Mouse (Mus musculus) limb, embryonic 12.5 days (tissue): Measurements from ENCODE around the gene Ddx24. TPM values are rescaled to one million over a fixed set of nuclear protein-coding genes. Genes with fewer than 3 reads are reported as not detected.

ENCODE experiments used
- ATAC-seq: fragments of 200-750 bp; cut with Nextera tagmentation; 2 replicates; pipeline ENCODE4 v1.8.0; 2017; ENCODE audit warnings: low read depth, moderate TSS enrichment; ENCODE audit not compliant: insufficient number of reproducible peaks, insufficient read depth, low FRiP score, low TSS enrichment
- H3K27ac ChIP-seq: fragments of 300-500 bp; sonication (generic); 2 replicates; pipeline ENCODE4 v1.5.1; 2016; ENCODE audit warnings: mild to moderate bottlenecking, moderate library complexity
- H3K27me3 ChIP-seq: fragments of 300-500 bp; sonication (generic); 2 replicates; pipeline ENCODE4 v1.6.1; 2016; ENCODE audit warnings: mild to moderate bottlenecking, moderate library complexity
- H3K36me3 ChIP-seq: fragments of 300-500 bp; sonication (generic); 2 replicates; pipeline ENCODE4 v1.6.1; 2016; ENCODE audit warnings: mild to moderate bottlenecking, moderate library complexity
- H3K4me1 ChIP-seq: fragments of 300-500 bp; sonication (generic); replicated peaks from 2 replicates; pipeline ENCODE4 v1.6.1; 2016
- H3K4me2 ChIP-seq: fragments of 300-500 bp; sonication (generic); 2 replicates; pipeline ENCODE4 v1.6.1; 2016; ENCODE audit warnings: mild to moderate bottlenecking, moderate library complexity
- H3K4me3 ChIP-seq: fragments of 300-500 bp; sonication (generic); replicated peaks from 2 replicates; pipeline ENCODE4 v1.5.1; 2016; ENCODE audit warnings: mild to moderate bottlenecking
- H3K9ac ChIP-seq: fragments of 300-500 bp; sonication (generic); replicated peaks from 2 replicates; pipeline ENCODE4 v1.6.1; 2016; ENCODE audit warnings: mild to moderate bottlenecking, moderate library complexity
- H3K9me3 ChIP-seq: fragments of 300-500 bp; sonication (generic); 2 replicates; pipeline ENCODE4 v1.6.1; 2016; ENCODE audit warnings: mild to moderate bottlenecking, moderate library complexity
- WGBS: fragments of 180-500 bp; shearing (Covaris S2); methylation state at CpG from one replicate; pipeline ENCODE4 v1.1.7; 2016; 5-methylcytosine and 5-hydroxymethylcytosine counted together
- polyA plus RNA-seq: library from polyadenylated mRNA; unstranded; fragments of >200 nt; fragmentation: Nextera tagmentation; extraction: Ambion mirVana; gene quantifications from 2 replicates; pipeline ENCODE4 v1.2.1, GENCODE M21; 2016

Ddx24 gene
- polyA plus RNA-seq, 1 experiment from 2014 or later, result 114 TPM

GRCm38 (mm10) chr12:103389348-103389727, 36.3 kb downstream of the Ddx24 start:
- no peaks in the 10 kb centered on the region for H3K9me3 ChIP-seq
- no peaks in the 10 kb centered on the region for H3K27me3 ChIP-seq
- ATAC-seq, result no peak
- 0 out of 2 replicates have a peak overlapping the region, but pooled peaks have one; percentile 45 for H3K27ac ChIP-seq
- 76% methylated on average over 2 of the region's 2 CpGs for WGBS
- H3K4me1 ChIP-seq, result peaks cover 13% of the 10 kb centered on the region
- H3K9ac ChIP-seq, result peak overlapping the region; percentile 88
- H3K4me2 ChIP-seq, result peak overlapping the region; percentile 78
- peak overlapping the region; percentile 78 for H3K4me3 ChIP-seq
- no peaks in the 10 kb centered on the region for H3K36me3 ChIP-seq

GRCm38 (mm10) chr12:103388505-103389347, 36.9 kb downstream of the Ddx24 start, which contains the start of gene Otub2:
TSS of gene Otub2 (plus strand) at chr12:103388682.
- Histone ChIP-seq H3K9me3 (no peaks in the 10 kb centered on the region), H3K4me1 (peaks cover 13% of the 10 kb centered on the region), H3K27ac (peak within 1 kb of the TSS; percentile 45; the same call in 1 of the 2 replicates), H3K27me3 (no peaks in the 10 kb centered on the region), H3K9ac (peak within 1 kb of the TSS; percentile 88), H3K4me3 (peak within 1 kb of the TSS; percentile 78), H3K36me3 (no peaks in the 10 kb centered on the region), H3K4me2 (peak within 1 kb of the TSS; percentile 78)
- ATAC-seq, result peak; percentile 98
- WGBS, result 1% methylated on average over 58 of the region's 58 CpGs

- no peaks in the 10 kb centered on the region for H3K27me3 ChIP-seq
- WGBS, result 80% methylated on average over 4 of the region's 4 CpGs
These were observed 45.4 kb downstream of the Ddx24 start for GRCm38 (mm10) chr12:103380226-103380625.

GRCm38 (mm10) chr12:103376774-103377173, 48.9 kb downstream of the Ddx24 start:
- no peaks in the 10 kb centered on the region for H3K36me3 ChIP-seq
- no peak overlapping the region for H3K4me3 ChIP-seq
- no peak overlapping the region for H3K9ac ChIP-seq
- no peak for ATAC-seq
- H3K9me3 ChIP-seq, result no peaks in the 10 kb centered on the region
- H3K27me3 ChIP-seq, result no peaks in the 10 kb centered on the region
- H3K4me2 ChIP-seq, result no peak overlapping the region
- 78% methylated on average over 4 of the region's 4 CpGs for WGBS
- H3K27ac ChIP-seq, result no peak overlapping the region
- no peaks in the 10 kb centered on the region for H3K4me1 ChIP-seq

More at GRCm38 (mm10) chr12:103380226-103380625, 45.4 kb downstream of the Ddx24 start:
- no peaks in the 10 kb centered on the region for H3K4me1 ChIP-seq
- H3K9ac ChIP-seq, result no peak overlapping the region
- H3K27ac ChIP-seq, result no peak overlapping the region
- no peak overlapping the region for H3K4me2 ChIP-seq
- H3K36me3 ChIP-seq, result no peaks in the 10 kb centered on the region
- H3K9me3 ChIP-seq, result no peaks in the 10 kb centered on the region
- H3K4me3 ChIP-seq, result no peak overlapping the region
- ATAC-seq, result no peak

- Histone ChIP-seq H3K4me3 (no peak overlapping the region), H3K9ac (no peak overlapping the region), H3K27ac (no peak overlapping the region), H3K4me1 (no peaks in the 10 kb centered on the region), H3K4me2 (no peak overlapping the region), H3K9me3 (no peaks in the 10 kb centered on the region), H3K27me3 (no peaks in the 10 kb centered on the region), H3K36me3 (no peaks in the 10 kb centered on the region)
- 63% methylated on average over 5 of the region's 5 CpGs for WGBS
- ATAC-seq, result no peak
These were observed 49.5 kb downstream of the Ddx24 start for GRCm38 (mm10) chr12:103376124-103376523.

- H3K27me3 ChIP-seq, result peaks cover 6% of the 10 kb centered on the region
- 77% methylated on average over 8 of the region's 8 CpGs for WGBS
- H3K4me3 ChIP-seq, result no peak overlapping the region
- H3K9me3 ChIP-seq, result no peaks in the 10 kb centered on the region
- H3K36me3 ChIP-seq, result no peaks in the 10 kb centered on the region
- ATAC-seq, result no peak
- H3K27ac ChIP-seq, result no peak overlapping the region
- no peak overlapping the region for H3K4me2 ChIP-seq
- no peak overlapping the region for H3K9ac ChIP-seq
- H3K4me1 ChIP-seq, result no peaks in the 10 kb centered on the region
These were observed 51.9 kb downstream of the Ddx24 start for GRCm38 (mm10) chr12:103373530-103374236.

- no peaks in the 10 kb centered on the region for H3K36me3 ChIP-seq
These were observed 53.9 kb downstream of the Ddx24 start for GRCm38 (mm10) chr12:103371711-103372110.

GRCm38 (mm10) chr12:103370861-103371260, 54.8 kb downstream of the Ddx24 start:
- no peak overlapping the region for H3K9ac ChIP-seq
- peaks cover 14% of the 10 kb centered on the region for H3K27me3 ChIP-seq
- H3K4me1 ChIP-seq, result no peaks in the 10 kb centered on the region
- H3K27ac ChIP-seq, result no peak overlapping the region
- 76% methylated on average over 4 of the region's 4 CpGs for WGBS
- no peaks in the 10 kb centered on the region for H3K9me3 ChIP-seq
- ATAC-seq, result no peak
- no peaks in the 10 kb centered on the region for H3K36me3 ChIP-seq
- no peak overlapping the region for H3K4me3 ChIP-seq
- no peak overlapping the region for H3K4me2 ChIP-seq

More at GRCm38 (mm10) chr12:103371711-103372110, 53.9 kb downstream of the Ddx24 start:
- no peak for ATAC-seq
- Histone ChIP-seq H3K9ac (no peak overlapping the region), H3K27me3 (peaks cover 14% of the 10 kb centered on the region), H3K4me1 (no peaks in the 10 kb centered on the region), H3K4me3 (no peak overlapping the region), H3K9me3 (no peaks in the 10 kb centered on the region), H3K27ac (no peak overlapping the region), H3K4me2 (no peak overlapping the region)
- WGBS, result 27% methylated on average over 6 of the region's 6 CpGs

GRCm38 (mm10) chr12:103368777-103369176, 56.9 kb downstream of the Ddx24 start:
- H3K9me3 ChIP-seq, result no peaks in the 10 kb centered on the region
- no peak overlapping the region for H3K27ac ChIP-seq
- ATAC-seq, result no peak
- H3K9ac ChIP-seq, result no peak overlapping the region
- H3K27me3 ChIP-seq, result peaks cover 14% of the 10 kb centered on the region
- no peaks in the 10 kb centered on the region for H3K4me1 ChIP-seq
- no peak overlapping the region for H3K4me3 ChIP-seq
- no peak overlapping the region for H3K4me2 ChIP-seq
- WGBS, result 63% methylated on average over 2 of the region's 2 CpGs
- H3K36me3 ChIP-seq, result no peaks in the 10 kb centered on the region

- WGBS, result 78% methylated on average over 7 of the region's 7 CpGs
- Histone ChIP-seq H3K4me2 (peak overlapping the region; percentile 30; the same call in 1 of the 2 replicates), H3K9me3 (no peaks in the 10 kb centered on the region), H3K27me3 (peaks cover 14% of the 10 kb centered on the region), H3K4me3 (no peak overlapping the region), H3K4me1 (no peaks in the 10 kb centered on the region), H3K9ac (no peak overlapping the region), H3K36me3 (no peaks in the 10 kb centered on the region), H3K27ac (no peak overlapping the region)
- peak; percentile 12; the same call in 1 of the 2 replicates for ATAC-seq
These were observed 57.3 kb downstream of the Ddx24 start for GRCm38 (mm10) chr12:103368326-103368669.

GRCm38 (mm10) chr12:103367620-103368325, 57.9 kb downstream of the Ddx24 start:
- no peaks in the 10 kb centered on the region for H3K36me3 ChIP-seq
- H3K9ac ChIP-seq, result no peak overlapping the region
- H3K9me3 ChIP-seq, result no peaks in the 10 kb centered on the region
- 17% methylated on average over 18 of the region's 18 CpGs for WGBS
- H3K4me2 ChIP-seq, result peak overlapping the region; percentile 30; the same call in 1 of the 2 replicates
- H3K27me3 ChIP-seq, result peaks cover 14% of the 10 kb centered on the region
- ATAC-seq, result peak; percentile 27; the same call in 1 of the 2 replicates
- no peaks in the 10 kb centered on the region for H3K4me1 ChIP-seq
- H3K4me3 ChIP-seq, result no peak overlapping the region
- no peak overlapping the region for H3K27ac ChIP-seq
